Mouse (Mus musculus): Measurements from ENCODE around the gene Dmrtc1a. TPM values are rescaled to one million over a fixed set of nuclear protein-coding genes. Genes with fewer than 3 reads are reported as not detected.
A peak's percentile ranks its signal among the peaks of the same experiment; 100 is the strongest.
"Not testable (repeated sequence)": the region's sequence is repeated elsewhere in the genome, so short reads cannot be mapped to it uniquely, and the experiment has no call there.

Dmrtc1a gene
- polyA plus RNA-seq, 1 experiment from 2014 or later: 0.58 TPM

DNA sequence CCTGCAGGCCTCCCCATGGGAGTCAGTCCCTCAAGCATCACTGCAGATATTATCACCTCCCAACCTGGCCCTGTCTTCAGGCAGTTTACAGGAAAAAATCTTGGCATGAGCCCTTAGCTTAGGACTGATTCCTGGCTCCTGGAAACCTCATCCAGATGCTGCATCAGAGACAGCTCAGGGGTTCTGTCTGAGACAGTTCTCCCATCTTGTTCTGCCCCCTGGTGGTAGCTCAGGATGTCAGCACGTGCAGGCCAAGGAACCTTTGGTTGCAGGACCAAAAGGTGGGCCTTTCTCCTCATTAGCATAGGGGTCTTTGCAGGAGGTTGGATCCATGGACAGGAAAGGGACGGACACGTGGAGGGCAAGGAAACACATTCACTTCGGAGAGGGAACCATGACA is 18.2 kb upstream of the Dmrtc1a start:
- H3K4me1 ChIP-seq (replicated peaks; ENCODE audit: control insufficient read depth, insufficient read depth); H3K27ac ChIP-seq (replicated peaks); H3K36me3 ChIP-seq (ENCODE audit: control insufficient read depth, insufficient read depth, low read length); H3K27me3 ChIP-seq (ENCODE audit: control insufficient read depth, insufficient read depth, low read length); H3K9ac ChIP-seq (ENCODE audit: low read length); H3K4me3 ChIP-seq (ENCODE audit: low read depth, low read length); H3K4me2 ChIP-seq (replicated peaks; ENCODE audit: low read depth); H3K9me3 ChIP-seq (ENCODE audit: control insufficient read depth, low read length); ATAC-seq (ENCODE audit: low FRiP score, low TSS enrichment): not testable (repeated sequence)
- WGBS: 35% methylated on average over 2 of the region's 4 CpGs
- peak; percentile 15 for DNase-seq (ENCODE audit: low spot score)
- TF ChIP-seq CTCF (IDR thresholded peaks at IDR 0.05; ENCODE audit: low read depth): peak; percentile 67

DNA sequence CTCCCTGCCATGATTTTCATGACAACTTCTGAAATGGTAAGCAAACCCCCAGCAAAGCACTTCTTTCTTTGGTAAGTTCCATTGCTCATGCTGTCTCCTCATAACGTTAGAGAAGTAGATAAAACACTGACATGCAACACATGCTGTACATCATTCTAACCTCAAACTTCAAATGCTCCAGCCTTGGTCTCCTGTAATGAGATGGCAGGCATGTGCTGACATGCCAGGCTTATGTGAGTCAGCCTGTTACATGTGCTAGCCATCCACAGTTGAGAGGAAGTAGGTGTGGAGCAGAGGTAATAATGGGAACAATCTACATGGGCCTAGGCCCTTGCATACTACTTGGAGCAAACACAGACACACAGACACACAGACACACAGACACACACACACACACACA is 6.3 kb upstream of the Dmrtc1a start:
- not testable (repeated sequence) for H3K4me2 ChIP-seq (replicated peaks; ENCODE audit: low read depth); ATAC-seq (ENCODE audit: low FRiP score, low TSS enrichment); H3K9me3 ChIP-seq (ENCODE audit: control insufficient read depth, low read length); H3K9ac ChIP-seq (ENCODE audit: low read length); H3K4me3 ChIP-seq (ENCODE audit: low read depth, low read length); H3K36me3 ChIP-seq (ENCODE audit: control insufficient read depth, insufficient read depth, low read length); DNase-seq (ENCODE audit: low spot score); H3K27me3 ChIP-seq (ENCODE audit: control insufficient read depth, insufficient read depth, low read length); H3K4me1 ChIP-seq (replicated peaks; ENCODE audit: control insufficient read depth, insufficient read depth); H3K27ac ChIP-seq (replicated peaks)
- 60% methylated on average over 1 of the region's 1 CpGs for WGBS

DNA sequence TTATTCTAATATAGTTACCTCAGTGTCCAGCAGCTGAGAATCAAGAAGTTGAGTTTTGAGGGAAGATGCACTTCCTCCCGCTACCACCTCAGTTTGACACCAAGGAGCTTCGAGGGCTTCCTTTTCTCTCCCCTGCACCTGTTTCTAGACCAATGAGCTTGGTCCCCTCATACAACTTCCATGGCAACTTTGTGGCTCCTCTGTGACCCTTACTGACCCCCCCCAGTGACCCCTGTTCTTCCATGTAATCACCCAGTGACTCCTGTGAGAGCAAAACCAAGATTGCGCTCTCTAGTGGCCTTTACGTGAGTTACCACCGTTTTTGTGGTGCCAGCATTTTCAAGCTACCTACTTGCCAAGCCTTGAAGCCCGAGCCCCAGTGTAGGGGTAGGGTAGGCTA is 40.6 kb downstream of the Dmrtc1a start, which contains the start of gene 1700031F05Rik:
TSS of gene 1700031F05Rik (minus strand) at position 101 of the 400 bp plus-strand sequence.
- Histone ChIP-seq H3K27ac (replicated peaks) (no peak within 1 kb of the TSS), H3K36me3 (ENCODE audit: control insufficient read depth, insufficient read depth, low read length) (no peaks in the 10 kb centered on the region), H3K4me2 (replicated peaks; ENCODE audit: low read depth) (no peak within 1 kb of the TSS), H3K27me3 (ENCODE audit: control insufficient read depth, insufficient read depth, low read length) (no peaks in the 10 kb centered on the region), H3K9me3 (ENCODE audit: control insufficient read depth, low read length) (no peaks in the 10 kb centered on the region), H3K4me1 (replicated peaks; ENCODE audit: control insufficient read depth, insufficient read depth) (no peaks in the 10 kb centered on the region), H3K9ac (ENCODE audit: low read length) (no peak within 1 kb of the TSS), H3K4me3 (ENCODE audit: low read depth, low read length) (no peak within 1 kb of the TSS)
- DNase-seq (ENCODE audit: low spot score) (no peak), ATAC-seq (ENCODE audit: low FRiP score, low TSS enrichment) (no peak)
- 84% methylated on average over 6 of the region's 6 CpGs for WGBS
- TF ChIP-seq EP300 (optimal IDR thresholded peaks at IDR 0.05) (no peak), CTCF (IDR thresholded peaks at IDR 0.05; ENCODE audit: low read depth) (no peak)

DNA sequence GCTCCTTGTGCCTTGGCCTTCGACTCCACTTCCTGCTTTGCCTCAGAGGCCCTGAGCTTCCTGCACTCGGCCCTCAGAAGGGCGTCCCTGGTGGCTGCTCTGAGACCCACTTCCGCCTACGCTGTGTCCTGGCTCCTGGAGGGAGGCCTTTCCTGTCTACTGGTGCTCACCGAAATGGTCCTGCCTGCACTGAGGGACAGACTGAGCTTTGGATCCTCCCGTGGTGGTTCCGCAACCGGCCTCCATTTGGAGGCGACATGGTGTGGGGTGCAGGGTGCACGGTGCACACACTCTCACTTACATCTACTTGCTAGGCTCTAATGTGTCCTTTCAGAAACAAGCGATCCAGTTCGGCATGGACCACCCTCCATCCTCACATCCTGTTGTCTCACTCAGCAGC is 54.0 kb downstream of the Dmrtc1a start, which contains the start of gene Dmrtc1c2:
TSS of gene Dmrtc1c2 (minus strand) at position 101 of the 400 bp plus-strand sequence.
- not testable (repeated sequence) for ATAC-seq (ENCODE audit: low FRiP score, low TSS enrichment); DNase-seq (ENCODE audit: low spot score); H3K4me2 ChIP-seq (replicated peaks; ENCODE audit: low read depth); H3K9me3 ChIP-seq (ENCODE audit: control insufficient read depth, low read length); H3K36me3 ChIP-seq (ENCODE audit: control insufficient read depth, insufficient read depth, low read length); H3K4me1 ChIP-seq (replicated peaks; ENCODE audit: control insufficient read depth, insufficient read depth); H3K4me3 ChIP-seq (ENCODE audit: low read depth, low read length); H3K27me3 ChIP-seq (ENCODE audit: control insufficient read depth, insufficient read depth, low read length); H3K27ac ChIP-seq (replicated peaks); H3K9ac ChIP-seq (ENCODE audit: low read length)
- WGBS: 83% methylated on average over 1 of the region's 13 CpGs

Other genes with a start within 250 kb of the Dmrtc1a start
- 0.59 and 1.1 TPM in 2 replicates for gene Gm3880, start 221.7 kb downstream of the Dmrtc1a start, polyA plus RNA-seq (2015; fragmentation: Nextera tagmentation; extraction: Ambion mirVana)
- not detected in 2 replicates for gene Gm9112, start 201.1 kb downstream of the Dmrtc1a start, polyA plus RNA-seq (2015; fragmentation: Nextera tagmentation; extraction: Ambion mirVana)
- gene Dmrtc1b, start 200.8 kb downstream of the Dmrtc1a start, polyA plus RNA-seq (2015; fragmentation: Nextera tagmentation; extraction: Ambion mirVana): not detected in 2 replicates
- gene Dmrtc1c1, start 105.7 kb downstream of the Dmrtc1a start, polyA plus RNA-seq (2015; fragmentation: Nextera tagmentation; extraction: Ambion mirVana): not detected in 2 replicates
- not detected in 2 replicates for gene Dmrtc1c2, start 54.1 kb downstream of the Dmrtc1a start, polyA plus RNA-seq (2015; fragmentation: Nextera tagmentation; extraction: Ambion mirVana)
- gene 1700031F05Rik, start 40.7 kb downstream of the Dmrtc1a start, polyA plus RNA-seq (2015; fragmentation: Nextera tagmentation; extraction: Ambion mirVana): not detected in 2 replicates
- gene 1700011M02Rik, start 218 bp upstream of the Dmrtc1a start, polyA plus RNA-seq (2015; fragmentation: Nextera tagmentation; extraction: Ambion mirVana): not detected in 2 replicates
- not detected in 2 replicates for gene 1700018G05Rik, start 19.7 kb upstream of the Dmrtc1a start, polyA plus RNA-seq (2015; fragmentation: Nextera tagmentation; extraction: Ambion mirVana)